Mouse (Mus musculus) megakaryocyte, embryonic 14.5 days (primary cell): ENCODE measurements around the gene Gapdhs.

Experiments
- FLI1 ChIP-seq: IDR thresholded peaks from 2 replicates; pipeline ENCODE4 v1.6.1; 2012; ENCODE audit warnings: low read length, inconsistent platforms, mixed read lengths
- GATA1 ChIP-seq: IDR thresholded peaks from 3 replicates; pipeline ENCODE4 v1.6.1; 2012; ENCODE audit warnings: mixed read lengths, low read length, inconsistent platforms, borderline replicate concordance

- TF ChIP-seq GATA1 (no peak), FLI1 (no peak)
Measured at GRCm38 (mm10) chr7:30777911-30778310, 34.4 kb upstream of the Gapdhs start.
